Mouse (Mus musculus): ENCODE data around the gene Myl6b.
A peak's percentile ranks its signal among the peaks of the same experiment; 100 is the strongest.
"Not testable (repeated sequence)": the region's sequence is repeated elsewhere in the genome, so short reads cannot be mapped to it uniquely, and the experiment has no call there.

The Myl6b gene

DNA sequence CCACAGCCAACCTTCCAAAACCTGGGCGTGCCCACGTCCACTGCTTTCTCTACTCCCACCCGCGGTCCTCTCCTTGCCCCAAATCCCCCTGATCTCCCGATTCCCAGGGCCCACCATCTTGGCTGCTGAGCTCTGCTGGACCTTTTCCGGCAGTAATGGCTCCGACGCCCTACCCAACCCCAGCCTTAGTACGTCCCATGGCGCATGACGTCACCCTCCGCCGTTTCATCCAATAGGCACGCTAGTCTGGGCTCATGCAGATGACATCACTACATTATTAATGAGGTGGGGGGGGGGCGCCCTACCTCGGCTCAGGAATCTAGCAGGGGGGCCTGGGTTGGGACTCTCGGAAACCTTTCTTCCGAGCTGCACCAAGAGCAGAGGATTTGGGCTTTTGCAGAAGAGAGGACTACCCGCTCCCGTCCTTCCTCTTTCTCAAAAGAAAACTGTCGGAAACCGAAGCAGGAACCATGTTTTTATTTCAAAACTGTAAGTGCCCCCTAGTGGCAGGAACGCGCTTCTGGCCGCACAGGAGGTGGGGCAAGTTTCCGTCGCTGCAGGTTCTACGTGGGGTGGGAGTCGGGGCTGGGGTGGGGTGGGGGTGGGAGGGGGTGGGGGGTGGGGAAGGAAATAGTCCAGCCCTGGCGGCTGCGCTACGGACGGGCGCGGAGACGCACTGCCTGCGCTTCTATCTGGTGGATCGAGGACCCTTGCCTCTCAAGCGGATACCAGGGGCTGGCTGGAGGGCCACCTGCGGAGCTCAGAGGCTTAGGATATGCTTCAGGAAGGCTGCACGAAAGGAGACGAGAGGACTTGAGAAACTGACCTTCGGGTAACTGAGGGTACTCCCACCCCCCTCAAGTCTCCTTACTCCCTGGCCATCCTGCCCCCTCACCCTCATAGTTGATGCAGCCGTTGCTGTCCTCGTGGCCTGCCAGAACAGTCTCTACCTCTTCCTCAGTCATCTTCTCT, 4.5 kb downstream of the Myl6b start, which contains the start of gene Myl6:
Gene Myl6 (minus strand): TSS at position 451 of the 972 bp plus-strand sequence.
- peak; percentile 98 for DNase-seq (ENCODE audit: low spot score)

DNA sequence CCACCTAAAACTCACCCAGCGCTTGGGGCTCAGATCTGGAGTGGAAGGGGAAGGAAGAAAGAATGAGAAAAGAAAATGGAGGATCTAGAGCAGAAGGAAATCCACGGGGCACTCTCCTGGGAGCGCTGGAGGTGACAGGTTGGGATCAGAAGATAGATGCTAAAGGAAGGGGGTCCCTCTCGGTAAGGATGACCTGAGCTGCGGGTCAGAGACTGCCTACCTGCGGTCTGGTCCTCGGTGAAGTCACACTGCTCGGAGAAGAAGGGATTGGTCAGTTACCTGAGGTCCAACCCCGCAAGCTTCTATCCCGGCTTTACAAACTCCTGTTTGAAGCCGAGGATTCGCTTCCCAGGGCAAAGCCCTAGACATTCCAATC, 5.2 kb downstream of the Myl6b start:
- DNase-seq (ENCODE audit: low spot score): no peak

DNA sequence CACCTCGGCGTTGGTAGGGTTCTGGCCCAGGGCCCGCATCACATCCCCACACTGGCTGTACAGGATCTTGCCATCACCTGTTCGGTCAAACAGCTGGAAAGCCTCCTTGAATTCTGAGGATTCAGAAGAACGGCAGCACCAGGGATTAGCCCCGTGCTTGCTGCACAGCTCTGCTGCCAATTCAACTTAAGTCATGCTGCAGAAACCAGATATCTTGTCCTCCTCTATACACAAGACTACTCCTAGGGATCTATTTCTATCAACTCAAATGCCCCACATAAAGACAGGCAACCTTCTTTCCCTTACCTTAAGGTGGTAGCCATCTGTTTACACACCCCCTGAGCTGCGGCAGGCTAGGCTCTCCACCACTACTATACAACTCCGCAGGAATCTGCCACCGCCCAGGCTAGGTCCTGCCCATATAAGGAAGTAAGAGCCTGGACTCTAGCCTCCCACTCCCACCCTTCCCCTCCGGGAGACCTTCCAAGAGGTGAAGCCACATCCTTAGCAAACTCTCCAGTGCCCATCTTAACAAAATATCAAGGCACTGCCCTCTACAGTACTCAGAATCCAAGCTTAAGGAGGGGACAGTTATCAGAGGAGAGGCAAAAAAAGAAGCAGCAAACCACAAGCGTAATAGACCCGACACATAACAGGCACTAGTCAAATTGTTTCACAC, 5.7 kb downstream of the Myl6b start:
- peak; percentile 70 for DNase-seq (ENCODE audit: low spot score)

DNA sequence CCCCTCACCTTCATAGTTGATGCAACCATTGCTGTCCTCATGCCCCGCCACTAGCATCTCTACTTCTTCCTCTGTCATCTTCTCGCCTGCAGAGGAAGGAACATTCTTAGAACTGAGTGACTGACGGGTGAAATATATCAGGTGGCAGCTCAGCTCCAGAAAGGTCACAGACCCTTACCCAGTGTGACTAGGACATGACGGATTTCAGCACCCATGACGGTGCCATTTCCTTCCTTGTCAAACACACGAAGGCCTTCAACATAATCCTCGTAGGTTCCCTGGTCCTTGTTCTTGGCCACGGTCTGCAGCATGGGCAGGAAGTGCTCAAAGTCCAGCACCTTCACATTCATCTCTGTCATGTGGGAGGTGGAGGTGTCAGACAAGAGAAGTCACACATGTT, 6.4 kb downstream of the Myl6b start:
- not testable (repeated sequence) for DNase-seq (ENCODE audit: low spot score)

DNA sequence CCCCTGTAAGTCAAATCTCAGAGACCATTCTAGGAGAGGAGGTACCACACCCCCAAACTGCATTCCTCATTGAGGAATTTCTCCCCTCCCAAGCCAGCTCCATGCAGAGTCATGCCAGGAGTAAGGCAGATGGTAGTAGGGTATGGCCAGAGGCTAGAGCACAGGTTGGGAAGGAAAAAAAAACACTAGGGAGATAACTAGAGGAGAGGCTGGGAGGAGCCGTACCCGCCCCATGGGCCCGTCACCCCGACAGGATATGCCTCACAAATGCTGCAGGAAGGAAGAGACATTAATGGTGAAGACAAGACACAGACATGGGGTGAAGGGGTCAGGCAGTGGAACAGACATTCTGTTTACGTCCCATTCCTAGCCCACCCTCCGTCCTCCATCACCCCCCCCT, 7.0 kb downstream of the Myl6b start:
- DNase-seq (ENCODE audit: low spot score): no peak

DNA sequence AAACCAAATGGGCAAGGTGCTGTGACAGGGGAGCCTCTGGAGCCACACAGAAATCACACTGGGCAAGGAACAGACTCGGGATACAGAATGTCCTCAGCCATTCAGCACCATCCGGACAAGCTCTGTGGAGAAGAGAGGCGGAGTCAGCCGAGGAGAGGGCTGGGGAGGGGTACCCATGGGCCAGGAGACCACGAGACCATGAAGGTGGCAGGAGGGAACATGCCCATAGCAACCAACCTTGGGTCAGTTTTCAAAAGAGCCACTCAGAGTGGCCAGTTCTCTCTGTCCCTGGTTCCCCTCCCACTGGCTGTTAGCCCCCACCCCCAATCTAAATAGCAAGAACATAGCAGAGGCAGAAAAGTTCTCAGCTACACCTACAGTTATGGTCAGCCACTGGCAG, 7.6 kb downstream of the Myl6b start:
- no peak for DNase-seq (ENCODE audit: low spot score)

DNA sequence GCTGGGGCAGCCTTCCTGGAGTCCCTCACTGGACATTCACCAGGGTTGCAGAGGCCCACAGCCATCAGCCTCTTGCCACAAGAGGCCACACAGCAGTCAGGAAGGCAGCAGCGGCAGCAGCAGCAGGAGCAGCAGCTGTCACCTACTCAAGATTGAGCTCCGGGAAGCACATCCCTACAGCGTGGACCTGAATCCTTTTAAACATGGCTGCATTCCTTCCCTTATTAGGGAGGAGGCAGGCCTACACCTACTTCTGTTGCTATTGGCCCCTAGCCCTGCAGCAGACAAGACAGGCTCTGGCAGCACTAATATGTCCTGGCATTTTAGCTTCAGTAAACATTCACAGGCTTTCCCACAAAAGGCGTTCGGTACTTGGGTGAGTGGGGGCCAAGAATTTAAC, 8.3 kb downstream of the Myl6b start:
- DNase-seq (ENCODE audit: low spot score): no peak

DNA sequence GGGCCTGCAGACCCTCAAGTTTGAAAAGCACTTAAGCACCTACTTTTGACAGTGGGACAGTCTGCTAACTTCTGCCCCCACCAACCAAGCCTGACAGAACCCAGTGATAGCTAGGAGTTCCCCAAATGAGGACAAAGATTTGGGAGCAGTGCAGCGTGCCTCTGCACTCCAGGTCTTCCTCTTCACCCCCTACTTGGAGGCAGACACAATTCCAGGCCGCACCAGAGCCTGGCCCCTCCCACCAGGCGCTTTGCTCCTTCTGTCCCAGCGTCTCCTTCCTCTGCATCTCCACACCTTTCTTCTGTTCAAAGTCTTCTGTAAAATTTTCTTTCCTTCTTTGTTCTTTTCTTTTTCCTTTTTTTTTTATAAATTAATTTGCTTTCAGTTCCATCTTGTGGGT, 8.7 kb downstream of the Myl6b start:
- DNase-seq (ENCODE audit: low spot score): no peak

DNA sequence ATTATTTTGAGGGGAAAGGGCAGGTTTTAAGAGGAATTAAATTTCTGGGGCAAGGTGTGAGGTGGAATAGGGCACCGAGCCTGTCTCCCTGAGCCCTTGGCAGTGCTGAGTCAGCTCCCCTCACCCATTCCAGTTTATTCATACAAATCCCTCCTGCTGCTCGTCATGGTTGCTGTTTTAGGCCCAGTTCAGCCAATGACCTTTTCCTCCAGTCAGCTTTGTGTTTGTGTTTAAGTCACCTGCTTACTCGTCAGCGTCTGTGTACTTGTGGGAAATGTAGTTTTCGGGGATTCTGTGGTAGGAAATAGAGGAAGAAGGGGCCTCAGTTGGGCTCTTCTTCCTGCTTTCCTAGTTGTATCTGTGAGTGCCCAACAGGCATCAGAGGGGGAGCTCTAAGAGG, 9.1 kb downstream of the Myl6b start:
- no peak for DNase-seq (ENCODE audit: low spot score)

DNA sequence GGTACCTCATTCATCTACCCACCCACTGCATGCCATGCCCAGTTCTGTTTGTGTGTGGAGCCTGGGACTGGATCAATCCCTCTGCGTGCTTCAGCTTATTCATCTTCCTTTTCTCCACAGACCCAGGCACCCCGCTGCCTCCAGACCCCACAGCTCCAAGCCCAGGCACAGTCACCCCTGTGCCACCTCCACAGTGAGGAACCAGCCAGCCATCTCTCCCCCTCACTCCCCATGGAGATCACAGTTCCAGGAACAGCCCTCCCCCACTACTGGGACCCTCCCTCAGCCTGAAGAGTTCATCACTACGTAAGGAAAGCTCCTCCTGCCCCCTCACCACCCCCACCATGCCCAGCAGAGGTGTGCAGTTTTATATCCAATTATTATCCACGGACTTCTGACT, 9.7 kb downstream of the Myl6b start:
- DNase-seq (ENCODE audit: low spot score): no peak

DNA sequence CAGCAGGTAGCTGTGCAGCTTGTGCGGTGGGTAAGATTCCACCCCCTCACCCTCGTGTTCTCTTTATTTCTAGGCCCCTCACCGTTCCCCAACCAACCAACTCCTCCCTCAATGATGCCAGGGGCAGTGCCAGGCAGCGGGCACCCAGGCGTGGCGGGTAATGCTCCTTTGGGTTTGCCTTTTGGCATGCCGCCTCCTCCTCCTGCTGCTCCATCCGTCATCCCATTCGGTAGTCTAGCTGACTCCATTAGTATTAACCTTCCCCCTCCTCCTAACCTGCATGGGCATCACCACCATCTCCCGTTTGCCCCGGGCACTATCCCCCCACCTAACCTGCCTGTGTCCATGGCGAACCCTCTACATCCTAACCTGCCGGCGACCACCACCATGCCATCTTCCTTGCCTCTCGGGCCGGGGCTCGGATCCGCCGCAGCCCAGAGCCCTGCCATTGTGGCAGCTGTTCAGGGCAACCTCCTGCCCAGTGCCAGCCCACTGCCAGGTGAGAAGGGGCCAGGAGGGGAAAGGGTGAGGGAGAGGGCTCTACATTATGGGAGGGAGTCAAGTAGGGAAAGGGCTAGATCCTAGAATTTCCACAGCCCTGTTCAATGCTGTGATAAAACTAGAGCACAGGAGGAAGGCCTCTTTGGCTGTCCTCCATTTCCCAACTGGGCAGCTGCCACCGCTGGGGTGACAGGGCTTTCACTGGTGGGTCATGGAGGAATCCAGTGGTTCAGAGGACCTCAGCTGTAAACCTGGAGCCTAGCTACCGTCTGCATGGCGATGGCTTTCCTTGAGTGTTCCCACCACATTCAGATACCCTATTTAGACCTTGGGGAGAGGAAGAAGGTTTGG, 10.4 kb downstream of the Myl6b start:
- DNase-seq (ENCODE audit: low spot score): no peak

DNA sequence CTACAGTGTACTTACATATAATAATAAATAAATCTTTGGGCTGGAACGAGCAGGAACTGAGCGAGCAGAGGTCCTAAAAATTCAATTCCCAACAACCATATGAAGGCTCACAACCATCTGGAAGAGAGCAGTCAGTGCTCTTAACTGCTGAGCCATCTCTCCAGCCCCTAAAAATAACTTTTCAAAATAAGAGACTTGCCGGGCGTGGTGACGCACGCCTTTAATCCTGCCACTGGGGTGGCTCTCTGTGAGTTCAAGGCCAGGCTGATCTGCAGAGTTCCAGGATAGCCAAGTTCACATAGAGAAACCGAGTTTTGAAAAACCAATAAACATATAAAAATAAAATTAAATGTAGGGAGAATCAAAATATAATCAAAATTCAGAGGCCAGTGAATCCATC, 12.1 kb downstream of the Myl6b start:
- DNase-seq (ENCODE audit: low spot score): no peak

DNA sequence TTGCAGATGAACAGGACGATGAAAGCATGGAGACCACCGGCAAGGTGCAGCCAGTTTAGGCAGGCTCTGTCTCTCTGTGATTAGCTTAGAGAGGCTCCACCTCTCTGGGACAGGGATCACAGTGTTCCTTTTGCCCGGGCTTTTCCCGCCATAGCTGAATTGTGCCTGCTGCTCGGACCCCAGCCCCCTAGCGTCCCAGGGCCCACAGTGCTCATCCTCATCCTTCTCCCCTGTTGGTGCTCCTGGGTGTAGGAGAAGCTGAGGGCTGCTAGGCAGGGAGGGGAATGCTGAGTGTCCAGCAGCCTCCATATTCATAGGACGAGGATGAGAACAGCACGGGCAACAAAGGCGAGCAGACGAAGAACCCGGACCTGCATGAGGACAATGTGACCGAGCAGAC, 24.1 kb downstream of the Myl6b start:
- no peak for DNase-seq (ENCODE audit: low spot score)

DNA sequence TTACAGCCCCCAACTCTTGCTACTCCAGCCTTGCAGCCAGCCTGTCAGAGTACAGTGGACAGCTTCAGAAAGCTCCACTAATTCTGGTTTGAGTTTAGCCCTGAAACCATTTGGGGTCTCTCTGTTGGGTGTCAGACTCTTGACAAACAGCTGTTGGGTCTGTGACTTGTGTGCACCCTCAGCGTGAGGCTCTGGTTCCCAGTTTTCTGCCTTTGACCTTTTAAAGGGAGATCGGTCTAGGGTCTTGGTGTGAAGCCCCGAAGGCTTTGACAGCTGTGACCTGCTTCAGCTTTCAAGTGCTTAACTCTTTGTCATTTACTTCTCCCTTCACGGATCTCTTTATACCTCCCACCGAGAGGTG, 38.2 kb downstream of the Myl6b start:
- no peak for DNase-seq (ENCODE audit: low spot score)

DNA sequence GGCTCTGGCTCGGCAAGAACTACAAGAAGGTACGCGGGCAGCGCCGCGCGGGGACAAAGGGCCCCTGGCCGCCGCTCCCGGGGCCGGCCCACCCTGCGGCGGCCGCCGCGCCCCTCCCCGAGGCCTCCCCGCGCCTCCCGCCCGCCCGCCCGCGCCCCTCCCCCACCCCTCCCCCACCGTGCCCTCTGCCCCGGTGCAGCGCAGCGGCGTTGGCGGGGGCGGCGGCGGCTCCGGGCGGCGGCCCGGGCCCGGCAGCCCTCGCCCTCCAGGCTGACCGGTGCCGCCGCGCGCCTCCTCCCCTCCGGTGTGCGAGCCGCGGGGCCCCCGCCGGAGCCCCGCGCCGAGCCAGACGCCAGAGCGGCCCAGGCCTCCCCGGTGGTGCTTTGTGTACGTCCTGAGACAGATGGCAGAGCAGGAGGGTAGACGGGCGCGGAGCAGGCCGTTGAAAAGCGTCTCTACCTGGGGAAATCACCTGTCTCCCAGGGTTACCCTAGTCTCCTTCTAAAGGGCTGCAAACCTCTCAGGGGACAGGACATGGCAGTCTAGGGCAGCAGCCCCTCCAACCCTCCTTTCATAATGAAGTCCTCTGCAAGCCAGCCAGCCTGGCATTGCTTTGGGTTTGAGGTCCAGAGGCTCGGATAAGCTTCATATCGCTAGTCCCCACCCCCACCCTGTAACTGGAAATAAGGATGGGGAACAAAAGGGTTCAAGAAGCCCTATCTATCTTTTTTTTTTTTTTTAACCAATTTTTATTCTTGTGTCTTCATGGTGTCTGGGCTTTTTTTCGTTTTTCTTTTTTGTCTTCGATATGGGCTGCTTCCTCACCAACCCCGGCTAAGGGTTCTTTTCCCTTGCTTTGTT, 38.8 kb downstream of the Myl6b start:
- peak; percentile 61 for DNase-seq (ENCODE audit: low spot score)

DNA sequence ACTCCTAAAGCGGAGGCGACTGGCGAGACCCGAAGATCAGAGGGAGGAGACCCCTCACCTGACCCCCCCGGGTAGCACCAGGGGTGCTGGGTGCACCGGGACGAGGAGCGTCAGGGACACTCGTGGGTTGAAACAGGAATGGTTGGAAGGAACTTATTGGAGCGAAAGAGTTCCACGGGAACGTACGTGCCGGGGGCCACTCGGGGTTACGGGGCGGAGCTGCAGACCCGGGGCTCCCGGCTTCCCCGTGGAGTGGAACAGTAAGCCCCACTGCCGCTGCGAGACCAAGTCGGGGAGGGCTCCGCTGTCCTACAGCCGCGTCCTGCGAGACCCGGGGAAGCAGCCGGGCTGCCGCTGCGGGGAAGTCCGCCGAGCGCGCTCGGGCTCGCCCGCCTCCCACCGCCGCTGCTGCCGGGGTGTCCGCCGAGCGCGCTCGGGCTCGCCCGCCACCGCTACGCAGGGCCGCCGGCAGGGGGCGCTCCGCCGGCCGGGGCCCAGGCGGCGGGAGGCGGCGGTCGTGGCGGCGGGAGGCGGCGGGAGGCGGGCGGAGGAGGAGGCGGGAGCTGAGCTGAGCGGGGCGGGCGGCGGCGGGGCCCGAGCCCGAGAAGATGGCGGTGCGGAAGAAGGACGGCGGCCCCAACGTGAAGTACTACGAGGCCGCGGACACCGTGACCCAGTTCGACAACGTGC, 39.6 kb downstream of the Myl6b start, which contains the start of gene Smarcc2:
Gene Smarcc2 (plus strand): TSS at position 530 of the 690 bp plus-strand sequence.
- DNase-seq (ENCODE audit: low spot score): peak; percentile 92

DNA sequence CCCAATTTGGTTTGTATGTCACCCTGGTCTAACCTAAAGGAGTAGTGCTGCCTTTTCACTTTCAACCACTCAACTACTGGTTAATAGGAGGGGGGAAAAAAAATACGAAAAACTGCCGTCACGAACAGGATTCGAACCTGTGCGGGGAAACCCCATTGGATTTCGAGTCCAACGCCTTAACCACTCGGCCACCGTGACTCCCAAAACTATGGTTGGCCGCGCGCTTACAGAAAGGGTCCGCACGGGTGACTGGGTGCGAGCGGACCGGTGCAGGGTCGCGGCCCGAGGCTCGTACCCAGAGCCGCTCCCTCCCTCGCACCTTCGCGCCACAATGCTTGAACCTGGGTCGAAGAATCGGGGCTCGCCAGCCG, 40.2 kb downstream of the Myl6b start:
- peak; percentile 95 for DNase-seq (ENCODE audit: low spot score)

DNA sequence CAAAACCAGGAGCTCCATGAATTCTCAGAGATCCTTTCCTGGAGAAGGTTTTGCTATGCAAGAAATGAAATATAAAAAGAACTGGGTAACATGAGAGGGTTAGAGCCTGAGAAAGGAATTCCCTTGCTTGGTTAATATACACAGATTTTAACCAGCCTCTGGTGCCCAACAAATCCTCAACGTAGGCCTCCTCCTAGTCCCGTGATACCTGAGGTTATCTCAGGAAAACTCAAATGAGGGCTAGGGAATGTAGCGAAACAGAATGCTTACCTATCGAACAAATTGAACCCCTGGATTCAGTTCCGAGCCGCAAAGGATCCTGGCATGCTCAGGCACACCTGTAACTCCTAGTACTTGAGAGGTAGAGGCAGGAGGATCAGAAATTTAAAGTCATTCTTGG, 40.8 kb downstream of the Myl6b start:
- no peak for DNase-seq (ENCODE audit: low spot score)

DNA sequence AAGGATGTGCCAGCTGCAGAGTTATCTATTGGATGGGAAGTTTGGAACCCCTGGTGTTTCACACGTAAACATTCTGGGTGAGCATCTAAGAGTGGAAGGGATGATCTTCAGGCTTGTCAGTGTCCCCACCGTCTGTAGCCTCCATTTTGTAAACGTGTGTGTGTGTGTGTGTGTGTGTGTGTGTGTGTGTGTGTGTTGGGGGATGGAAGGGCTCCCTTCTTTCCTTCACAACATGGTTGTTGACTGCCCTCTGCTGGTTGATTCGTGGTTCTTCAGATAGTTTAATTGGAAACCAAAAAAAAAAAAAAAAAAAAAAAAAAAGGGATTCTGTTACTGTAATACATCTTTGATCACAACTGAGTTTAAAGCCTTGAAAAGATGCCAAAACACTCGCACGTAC, 43.2 kb downstream of the Myl6b start:
- DNase-seq (ENCODE audit: low spot score): peak; percentile 79

DNA sequence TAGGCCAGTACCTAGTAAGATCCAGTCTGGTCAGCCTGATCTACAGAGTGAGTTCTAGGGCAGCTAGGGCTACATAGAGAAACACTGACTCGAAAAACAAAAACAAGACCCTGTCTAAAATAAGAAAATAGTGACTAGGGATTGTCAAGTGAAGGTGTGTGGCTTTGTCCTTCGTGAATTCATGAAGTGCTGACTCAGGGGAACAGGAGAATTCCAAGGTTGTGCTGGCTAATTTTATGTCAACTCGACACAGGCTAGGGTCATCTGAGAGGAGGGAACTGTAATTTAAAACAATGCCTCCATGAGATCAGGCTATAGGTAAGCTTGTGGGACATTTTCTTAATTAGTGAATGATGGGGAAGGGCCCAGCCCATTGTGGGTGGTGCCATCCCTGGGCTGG, 44.0 kb downstream of the Myl6b start:
- no peak for DNase-seq (ENCODE audit: low spot score)

DNA sequence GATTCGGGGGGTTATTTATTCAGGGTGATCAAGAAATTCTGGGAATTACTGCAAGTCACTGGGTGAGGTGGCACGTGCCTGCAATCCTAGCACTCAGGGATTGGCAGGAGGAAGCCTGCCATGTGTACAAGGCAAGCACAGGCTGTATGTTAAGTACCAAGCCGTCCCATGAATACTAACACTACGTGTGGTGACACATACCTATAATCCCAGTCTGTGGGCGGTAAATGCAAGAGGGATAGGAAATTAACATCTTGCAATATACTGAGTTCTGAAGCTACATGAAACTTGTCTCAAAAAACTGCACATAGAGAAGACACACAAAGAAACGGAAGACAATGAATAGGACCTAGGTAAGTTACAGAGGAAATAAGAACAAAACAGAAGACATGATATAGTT, 47.5 kb downstream of the Myl6b start:
- no peak for DNase-seq (ENCODE audit: low spot score)
